Mouse (Mus musculus) 3134 (cell line): Measurements from ENCODE around the gene Rpl41.

Source experiments
- DNase-seq: peaks from one replicate; pipeline ENCODE4 v3.0.0-alpha.2; 2011; ENCODE audit warnings: low spot score; ENCODE audit not compliant: insufficient read length; ENCODE audit errors: extremely low read depth

Gene Rpl41

DNA sequence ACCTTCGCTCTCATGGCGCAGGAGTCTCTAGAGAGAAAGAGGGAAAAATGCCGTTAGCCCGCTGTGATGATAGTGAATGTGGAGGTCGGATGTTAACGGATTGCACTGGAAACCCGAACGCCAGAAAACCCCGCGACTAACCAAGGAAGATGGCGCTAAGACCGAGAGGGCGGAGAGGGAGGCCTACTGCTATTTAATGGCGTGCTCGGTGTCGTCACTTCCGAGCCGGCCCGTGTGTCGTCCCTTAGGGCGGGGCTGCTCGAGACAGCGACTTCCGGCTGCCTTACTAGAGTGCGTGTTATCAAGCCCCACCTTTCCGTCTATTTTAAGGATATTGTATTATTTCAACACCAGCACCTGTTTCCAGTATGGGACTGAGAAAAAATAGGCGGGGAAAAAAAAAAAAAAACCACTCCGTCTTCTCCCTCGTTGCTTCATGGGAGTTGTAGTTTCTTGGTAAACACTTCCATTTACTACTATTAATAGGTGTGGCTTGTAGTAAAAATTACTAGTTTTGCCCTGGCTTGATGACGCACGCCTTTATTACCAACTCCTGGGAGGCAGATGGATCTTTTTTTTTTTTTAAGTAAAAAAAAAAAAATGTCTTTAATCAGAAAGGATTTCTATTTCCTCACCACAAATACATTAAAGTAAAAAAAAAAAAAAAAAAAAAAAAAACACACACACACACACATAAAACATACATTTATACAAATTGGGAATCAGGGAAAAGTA is at the start of gene Rpl41:
TSS of gene Rpl41 (minus strand) at position 359 of the 735 bp plus-strand sequence.
- peak; percentile 98 for DNase-seq

DNA sequence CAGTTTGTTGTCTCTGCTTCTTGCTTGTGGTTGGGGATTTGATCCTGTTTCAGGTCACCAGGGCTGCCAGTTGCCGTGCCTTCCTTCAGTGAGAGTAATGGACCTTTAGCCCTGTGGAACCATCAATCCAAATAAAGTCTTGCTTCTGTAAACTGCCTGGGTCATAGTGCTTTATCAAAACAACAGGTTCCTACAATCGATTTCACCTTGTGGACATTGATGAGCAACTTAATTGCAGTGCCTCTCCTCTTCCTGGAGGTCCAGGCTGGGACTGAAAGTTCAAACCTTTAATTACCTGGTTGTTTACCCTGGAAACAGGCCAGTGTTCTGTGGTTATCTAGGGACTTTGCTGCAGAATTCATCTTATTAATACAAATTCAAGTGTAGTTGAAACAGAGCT is 49.4 kb upstream of the Rpl41 start:
- no peak for DNase-seq

DNA sequence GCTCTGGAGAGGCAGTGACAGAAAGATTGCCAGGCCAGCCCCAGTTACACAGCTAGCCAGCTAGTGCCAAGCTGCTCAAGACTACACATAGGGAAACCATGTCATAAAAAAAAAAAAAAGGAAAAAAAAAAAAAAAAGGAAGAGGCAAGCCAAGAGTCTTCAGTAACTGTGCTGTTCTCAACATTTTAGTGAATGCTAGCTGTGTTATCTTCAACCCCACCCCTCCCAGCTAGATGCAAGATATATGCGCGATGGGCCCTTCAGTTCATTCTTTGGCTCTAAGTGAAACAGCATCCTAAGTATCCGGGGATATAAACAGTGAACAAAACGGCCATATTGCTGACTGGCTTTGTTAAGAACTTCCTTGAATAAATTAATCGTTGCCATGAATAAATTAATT is 43.7 kb upstream of the Rpl41 start:
- no peak for DNase-seq

DNA sequence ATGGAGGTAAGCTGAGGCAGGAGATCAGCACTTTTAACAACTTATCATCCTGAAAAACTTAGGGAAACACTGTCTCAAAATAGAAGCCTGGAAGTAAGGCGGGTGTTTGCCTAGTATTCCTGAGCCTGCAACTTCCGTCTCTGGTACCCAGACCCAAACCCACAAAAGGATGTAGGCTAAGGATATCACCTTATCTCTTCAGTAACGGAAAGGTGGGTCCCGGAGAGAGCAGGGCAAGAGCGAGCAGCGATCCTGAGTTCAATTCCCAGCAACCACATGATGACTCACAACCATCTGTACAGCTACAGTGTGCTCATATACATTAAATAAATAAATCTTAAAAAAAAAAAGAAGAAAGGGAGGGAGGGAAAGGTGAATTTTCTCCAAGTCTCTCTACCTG is 42.3 kb upstream of the Rpl41 start:
- no peak for DNase-seq

DNA sequence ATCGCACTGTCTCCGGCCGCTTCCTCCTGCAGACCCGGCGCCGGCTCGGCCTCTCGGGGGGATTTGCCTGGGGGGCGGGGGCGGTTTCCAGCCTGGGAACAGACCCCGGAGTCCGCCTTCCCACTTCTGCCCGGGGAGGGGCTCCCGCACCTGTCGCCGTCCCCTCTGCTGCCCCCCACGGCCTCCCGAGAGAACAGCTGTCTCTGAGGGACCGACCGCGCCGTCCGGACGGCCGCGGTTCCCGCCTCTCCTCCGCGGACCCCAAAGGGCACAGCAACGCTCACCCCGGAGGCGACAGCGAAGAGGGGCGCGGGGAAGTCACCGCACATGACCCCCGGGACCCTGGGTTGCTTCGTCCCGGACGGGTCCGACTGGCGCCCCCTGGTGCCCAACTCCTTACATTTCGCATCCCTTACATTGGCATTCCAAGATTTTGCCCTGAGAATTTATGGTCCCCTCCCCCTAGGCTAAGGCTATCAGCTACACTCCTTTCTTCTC is 41.1 kb upstream of the Rpl41 start:
- peak; percentile 79 for DNase-seq

DNA sequence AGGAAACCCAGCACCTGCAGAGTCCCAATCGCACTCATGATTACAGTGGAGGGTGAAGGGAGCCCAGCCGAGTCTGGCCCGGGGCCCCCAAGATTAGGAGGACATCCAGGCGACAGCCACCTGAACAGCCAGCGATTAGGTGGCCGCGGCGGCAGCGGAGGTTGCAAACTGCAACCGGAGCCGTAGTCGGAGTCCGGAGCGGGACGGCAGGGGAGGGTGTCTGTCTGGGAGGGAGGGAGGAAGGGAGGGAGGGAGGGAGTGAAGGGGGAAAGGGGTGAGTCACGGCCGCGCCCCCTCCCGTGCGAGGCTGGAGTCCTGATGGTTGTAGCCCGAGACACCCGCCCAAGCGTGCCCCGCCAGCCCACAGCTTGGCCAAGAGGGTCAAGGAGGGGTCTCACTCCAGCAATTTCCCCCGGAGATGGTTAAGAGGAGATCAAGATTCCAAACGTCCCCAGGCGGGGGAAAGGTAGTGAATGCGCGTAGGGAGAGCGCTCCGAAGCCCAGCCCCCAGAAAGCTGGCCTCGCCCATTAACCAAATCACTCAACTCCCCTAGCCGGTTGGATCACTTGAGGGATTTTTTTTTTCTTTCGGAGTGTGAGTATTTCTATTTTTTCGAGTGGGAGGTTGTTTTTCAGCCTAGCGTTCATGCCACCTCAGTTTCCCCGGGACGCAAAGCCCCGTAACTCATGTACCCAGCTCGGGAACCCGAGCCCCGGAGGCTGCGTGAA is 40.5 kb upstream of the Rpl41 start, which contains the start of gene Erbb3:
TSS of gene Erbb3 (minus strand) at position 189 of the 729 bp plus-strand sequence.
- peak; percentile 82 for DNase-seq

DNA sequence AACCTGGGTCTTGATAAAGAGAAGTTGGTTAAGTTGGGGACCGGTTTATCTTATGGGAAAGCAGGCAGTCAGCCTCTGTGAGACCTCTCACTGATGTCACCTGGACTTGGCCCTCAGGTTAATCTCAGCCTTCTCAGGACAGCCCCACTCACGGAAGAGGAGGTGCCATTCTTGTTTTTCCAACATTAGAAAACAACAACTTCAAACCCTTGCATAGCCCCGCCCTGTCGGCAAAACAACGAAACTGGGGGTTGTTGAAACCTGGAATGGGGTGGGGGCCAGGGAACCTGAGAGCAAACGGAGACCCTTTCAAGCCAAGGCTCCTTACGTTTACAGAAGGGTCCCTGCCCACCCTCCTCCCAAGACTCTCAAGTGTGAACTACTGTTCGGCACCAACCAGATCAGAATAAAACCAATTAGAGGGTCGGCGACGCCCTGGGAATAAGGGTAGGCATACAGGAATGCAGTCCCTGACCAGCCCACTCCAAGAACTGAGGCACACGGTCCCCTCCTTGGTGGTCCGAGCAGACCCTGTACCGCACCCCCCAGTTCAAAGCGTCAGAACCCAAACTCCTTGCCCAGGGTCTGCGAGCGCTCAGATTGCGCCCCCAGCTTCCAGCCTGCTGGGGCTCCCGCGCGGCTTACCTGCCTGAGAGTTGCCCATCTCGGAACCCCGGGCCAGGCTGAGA is 39.8 kb upstream of the Rpl41 start:
- no peak for DNase-seq

DNA sequence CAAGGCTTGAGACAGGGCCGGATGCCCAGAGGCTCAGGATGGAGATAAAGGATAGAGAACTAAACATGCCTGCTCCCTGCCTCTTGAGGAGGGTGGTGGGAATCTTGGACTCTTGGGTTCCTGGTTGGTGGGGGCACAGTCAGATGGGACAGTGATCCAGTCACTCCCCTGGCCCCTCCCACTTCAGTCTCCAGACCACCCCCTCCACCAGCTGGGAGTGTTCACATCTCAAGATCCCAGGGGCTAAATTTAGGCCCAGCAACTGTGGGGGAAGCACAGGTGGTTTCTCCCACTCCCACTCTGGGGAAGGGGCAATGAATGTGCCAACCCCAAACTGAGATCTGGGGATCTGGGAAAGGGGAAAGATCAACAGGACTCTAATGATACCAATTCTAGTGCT is 39.0 kb upstream of the Rpl41 start:
- no peak for DNase-seq

DNA sequence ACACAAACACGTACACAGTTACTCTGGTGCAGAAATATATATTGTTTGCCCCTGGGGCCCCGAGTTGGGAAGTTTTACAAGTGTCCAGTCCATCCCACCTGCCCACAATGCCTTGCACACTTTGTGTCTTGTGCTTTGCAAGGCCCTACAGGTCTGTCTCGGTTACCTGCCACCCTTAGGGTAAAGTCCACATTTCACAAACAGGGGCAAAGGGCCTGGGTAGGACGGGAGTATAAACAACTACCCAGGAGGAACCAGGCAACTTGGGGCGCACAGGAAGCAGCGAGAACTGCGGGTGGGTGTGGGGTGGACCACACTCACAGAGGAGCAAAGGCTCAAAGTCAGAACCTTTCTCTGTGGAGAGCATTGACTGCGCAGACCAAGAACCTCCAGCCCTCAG is 38.6 kb upstream of the Rpl41 start:
- DNase-seq, result no peak

DNA sequence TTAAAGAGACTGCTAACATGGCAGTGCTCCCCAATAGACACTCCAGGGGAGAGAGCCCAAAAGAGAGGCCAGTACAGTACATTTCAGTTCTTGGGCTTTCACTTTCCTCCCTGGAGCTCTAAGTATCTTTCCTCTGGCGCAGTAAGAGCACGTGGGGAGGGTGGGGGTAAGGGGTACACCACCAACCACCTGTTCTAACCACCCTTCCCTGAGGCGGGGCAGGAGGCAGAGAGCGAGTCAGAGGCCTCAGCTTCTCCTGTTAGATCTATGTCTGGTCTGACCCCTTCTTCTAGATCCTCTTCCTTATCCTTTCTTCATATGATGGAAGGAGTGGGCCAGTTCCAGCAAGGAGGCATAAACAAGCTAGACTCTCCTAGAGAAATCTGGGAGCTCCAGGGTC is 38.0 kb upstream of the Rpl41 start:
- DNase-seq, result no peak

DNA sequence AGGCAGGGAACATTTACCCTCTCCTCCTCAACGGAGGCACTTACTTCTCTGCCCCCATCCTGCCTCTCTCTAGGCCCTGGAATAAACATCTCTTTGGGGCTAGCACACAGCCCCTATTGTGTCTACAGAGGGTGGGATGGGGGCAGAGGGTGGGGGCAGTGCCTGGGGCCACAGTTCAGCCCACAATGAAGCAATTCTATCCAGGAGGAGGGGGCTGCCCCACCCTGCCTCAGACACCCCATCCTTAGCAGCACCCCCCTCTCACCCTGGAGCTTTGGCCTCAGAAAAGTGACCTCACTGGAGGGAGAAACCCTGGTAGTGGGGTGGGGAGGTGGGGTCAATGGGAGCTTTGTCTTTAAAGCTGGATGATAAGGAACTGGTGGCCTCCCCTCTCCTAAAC is 37.4 kb upstream of the Rpl41 start:
- no peak for DNase-seq

DNA sequence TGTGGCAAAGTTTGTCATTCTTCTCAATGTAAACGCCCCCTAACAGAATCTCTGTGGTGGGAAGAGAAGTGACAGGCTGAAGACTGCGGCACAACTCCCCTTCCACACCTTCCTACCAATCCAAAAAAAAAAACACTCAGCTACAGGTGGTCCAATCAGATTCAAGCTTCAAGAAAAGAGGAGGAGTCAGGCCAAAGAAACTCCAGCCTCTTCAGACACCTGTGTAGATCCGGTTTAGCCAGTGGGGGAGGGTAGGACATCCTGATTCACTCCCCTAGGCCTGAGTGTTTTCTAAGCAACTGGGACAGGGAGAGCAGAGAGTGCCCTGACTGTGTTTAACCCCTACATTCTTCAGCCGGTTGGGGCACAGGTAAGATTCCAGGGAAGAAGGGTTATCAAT is 35.3 kb upstream of the Rpl41 start:
- DNase-seq, result no peak

DNA sequence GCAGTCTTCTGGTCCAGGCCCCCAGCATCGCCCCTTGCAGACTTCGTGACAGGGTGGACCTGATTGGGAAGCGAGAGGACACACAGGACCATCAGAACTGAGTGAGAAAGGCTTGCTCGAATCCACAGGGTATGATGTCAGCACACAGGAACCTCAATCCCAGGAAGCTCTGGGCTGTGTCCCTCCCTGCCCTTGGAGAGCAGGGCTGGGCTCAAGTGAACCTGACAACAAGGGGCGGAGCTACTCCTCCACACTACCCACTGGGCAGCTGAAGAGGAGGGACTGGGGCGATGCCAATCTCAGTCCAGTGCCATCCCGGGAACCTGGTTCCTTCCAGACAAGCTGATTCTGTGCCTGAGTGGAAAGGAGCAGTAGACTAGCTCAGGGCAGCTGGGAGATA is 34.5 kb upstream of the Rpl41 start:
- DNase-seq, result peak; percentile 62

DNA sequence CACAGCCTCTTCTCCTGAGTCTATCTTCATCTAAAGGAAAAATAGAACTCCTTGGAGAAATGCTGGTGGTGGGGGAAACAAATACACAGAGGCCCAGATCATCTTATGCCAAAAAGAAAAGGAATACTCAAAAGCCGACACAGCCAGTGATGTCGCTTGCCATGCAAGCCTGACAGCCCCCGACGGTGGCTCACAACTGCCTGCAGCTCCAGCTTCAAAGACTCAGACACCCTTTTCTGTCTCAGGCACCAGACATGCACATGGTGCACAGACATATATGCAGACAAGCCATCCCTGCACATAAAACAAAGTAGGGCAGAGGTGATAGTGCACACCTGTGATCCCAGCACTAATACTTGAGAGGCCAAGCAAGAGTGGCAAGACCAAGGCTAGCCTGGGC is 30.6 kb upstream of the Rpl41 start:
- no peak for DNase-seq

DNA sequence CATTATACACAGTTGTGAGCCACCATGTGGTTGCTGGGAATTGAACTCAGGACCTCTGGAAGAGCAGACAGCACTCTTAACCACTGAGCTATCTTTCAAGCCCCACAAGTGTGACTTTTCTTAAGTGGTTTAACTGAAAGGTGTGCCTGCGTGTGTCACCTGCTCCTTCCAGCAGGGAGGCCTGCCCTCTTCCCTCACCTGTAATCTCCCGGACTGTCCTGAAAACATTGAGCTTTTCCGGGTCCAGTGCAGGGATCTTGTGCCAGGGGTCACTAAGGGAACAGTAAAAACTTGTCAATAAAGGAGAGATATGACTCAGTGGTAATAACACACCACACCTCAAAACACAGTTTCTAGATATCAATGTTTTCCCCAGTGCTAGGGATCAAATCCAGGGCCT is 30.2 kb upstream of the Rpl41 start:
- no peak for DNase-seq

DNA sequence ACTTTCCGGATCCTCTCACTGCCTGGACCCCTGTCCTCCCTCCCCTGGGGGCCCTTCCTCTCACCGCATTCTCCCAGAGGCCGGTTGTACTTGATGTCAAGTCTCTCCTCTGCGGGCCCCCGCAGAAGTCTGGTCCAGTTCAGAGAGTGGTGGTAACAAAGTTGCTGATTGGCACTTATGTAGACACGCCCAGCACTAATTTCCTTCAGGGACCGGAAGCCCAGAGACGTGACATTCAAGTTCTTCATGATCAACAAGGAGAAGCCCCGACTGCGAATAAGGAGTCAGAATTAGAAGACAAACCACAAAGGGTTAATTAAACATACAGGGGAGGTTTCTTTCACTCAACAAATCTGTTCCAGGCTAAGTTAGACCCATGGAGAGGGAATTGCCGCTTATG is 29.2 kb upstream of the Rpl41 start:
- no peak for DNase-seq

DNA sequence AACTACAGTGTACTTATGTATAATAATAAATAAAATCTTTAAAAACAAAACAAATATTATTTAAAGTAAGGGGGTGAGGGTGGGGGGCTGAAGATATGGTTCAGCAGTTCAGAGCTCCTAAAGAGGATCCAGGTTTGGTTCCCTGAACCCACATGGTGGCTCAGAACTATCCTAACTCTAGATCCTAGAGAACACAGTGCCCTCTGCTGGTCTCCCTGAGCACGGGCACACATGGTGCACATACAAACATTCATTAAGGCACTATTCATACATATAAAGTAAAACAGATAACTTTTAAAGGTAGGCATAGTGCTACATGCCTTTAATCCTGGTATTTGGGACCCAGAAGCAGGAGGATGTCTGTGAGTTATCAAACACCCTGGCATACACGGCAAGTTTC is 26.0 kb upstream of the Rpl41 start:
- DNase-seq, result no peak

DNA sequence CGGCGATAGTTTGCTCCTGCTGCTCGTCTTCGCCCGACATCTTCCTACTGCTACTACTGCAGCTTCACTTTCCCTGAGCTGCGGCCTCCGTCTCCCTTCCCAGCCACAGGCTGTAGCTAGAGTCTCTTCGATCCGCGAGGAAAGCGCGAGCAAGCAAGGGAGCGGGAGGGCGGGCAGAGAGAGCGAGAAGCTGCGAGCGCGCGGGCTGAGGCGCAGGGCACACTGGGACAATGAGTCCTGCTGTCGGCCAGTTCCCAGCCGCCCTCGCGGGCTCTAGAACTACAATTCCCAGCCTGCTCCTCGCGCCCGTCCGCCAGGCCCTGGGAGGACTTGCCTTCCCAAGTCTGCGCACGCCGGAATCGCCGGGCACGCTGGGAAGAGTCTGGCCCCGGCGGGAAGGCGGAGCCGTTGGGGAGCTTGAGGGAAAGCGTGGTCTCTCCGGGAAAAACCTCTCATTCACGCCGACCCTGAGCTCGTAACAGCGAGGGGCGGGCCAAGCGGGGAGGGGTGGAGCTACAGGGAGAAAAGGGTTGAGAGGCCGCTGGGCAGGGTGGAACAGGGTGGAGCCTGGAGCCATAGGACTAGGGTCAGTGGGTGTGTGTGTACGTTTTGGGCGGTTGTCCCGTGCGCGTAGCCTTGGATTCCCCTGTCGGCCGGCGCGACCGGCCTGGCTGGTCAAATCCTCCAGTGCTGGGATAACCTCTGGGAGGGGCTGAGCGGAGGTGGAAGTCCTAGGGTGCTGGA is 16.9 kb upstream of the Rpl41 start, which contains the start of gene Pa2g4:
TSS of gene Pa2g4 (minus strand) at position 200 of the 744 bp plus-strand sequence.
- DNase-seq, result peak; percentile 100

DNA sequence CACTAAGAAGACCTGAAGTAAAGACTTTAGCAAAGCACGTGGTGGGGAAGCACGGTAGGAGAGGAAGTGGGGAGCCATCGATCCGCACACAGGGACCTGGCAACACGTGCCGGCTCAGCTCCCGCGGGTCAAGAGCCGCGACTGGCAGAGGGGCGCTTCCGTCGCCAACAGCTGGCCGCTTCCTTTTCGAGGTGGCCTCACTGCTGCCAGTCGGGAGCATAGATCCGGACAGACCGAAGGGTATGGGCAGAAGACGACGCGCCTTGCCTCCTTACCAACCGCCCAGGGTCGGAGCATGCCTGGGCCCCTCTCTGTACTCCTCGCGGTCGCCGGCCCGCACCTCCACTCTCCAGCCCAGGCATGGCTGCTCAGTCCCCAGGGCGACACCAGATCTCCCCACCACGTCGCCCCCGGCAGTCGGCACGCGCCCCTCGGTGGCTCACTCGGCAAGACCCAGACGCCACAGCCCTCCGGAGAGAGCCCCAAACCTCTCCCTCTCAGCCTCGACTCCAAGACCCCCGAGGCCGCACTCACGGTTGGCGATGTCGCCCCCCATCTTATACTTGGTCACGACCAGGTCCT is 16.2 kb upstream of the Rpl41 start:
- DNase-seq, result peak; percentile 68

DNA sequence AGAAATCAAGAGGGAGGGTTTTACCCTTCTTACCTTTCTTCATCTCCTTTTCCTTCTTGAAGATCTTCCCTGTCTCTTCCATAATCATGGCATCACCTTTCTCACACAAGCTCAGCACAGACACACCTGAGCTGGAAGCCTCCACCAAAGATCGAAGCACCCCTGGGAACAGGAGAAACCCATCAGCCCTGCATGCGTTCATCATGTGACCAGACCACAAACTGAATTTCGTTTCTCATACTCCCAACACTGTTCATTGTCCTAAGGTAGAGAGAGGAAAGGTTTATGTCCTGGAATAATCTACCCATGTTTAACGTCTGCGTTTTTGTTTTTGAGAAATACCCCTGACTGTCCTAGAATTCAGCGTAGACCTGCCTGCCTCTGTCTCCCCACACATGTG is 14.4 kb upstream of the Rpl41 start:
- DNase-seq, result no peak
